Mouse (Mus musculus): ENCODE measurements around the gene Brinp2. TPM values are rescaled to one million over a fixed set of nuclear protein-coding genes. Genes with fewer than 3 reads are reported as not detected.

Gene Brinp2
- polyA plus RNA-seq, 1 experiment = 0.57 TPM

DNA sequence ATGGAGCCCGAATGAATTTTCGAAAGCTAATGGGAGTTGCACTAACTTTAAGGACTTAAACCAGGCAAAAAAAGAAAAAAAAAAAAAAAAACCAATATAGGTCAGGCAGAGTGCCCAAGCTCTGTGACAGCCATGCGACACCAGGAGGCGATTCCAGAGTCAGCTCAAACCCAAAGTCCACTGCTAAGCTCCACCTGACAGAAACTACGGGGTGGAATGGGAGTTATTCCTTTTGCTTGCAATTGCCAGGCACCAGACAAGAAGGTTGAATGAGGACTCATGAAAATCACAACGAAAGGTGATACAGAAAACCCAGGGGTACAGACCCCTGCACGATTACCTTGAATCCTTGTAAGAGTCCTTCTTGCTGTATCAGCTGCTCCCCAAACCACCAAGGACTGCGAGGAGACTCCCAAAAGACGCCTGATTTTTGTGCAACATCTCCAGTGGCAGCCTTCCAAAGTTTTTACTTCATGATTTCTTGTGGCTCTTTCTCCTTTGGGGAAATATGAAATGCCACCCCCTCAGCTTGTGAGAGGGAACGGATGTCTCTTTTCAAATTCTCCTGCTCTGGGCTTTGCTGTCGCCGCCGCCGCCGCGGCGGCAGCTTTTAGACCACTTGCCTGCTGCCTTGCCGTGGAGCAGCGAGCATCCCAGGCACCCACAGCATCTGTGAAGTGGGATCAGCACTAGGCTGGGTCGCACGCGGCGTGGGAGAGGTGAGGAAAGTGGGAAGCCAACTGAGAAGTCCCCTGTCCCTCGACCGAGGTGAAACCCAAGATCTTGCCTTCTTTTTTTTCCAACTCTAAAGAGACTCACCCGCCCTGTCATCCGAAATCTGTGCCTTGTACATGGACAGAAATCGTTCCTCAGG lies 712 bp downstream of the Brinp2 start:
- no peaks in the 10 kb centered on the region; the same call in none of the 2 replicates for H3K27me3 ChIP-seq (ENCODE audit: control insufficient read depth, insufficient read depth, low read length, poor library complexity, severe bottlenecking)
- no peaks in the 10 kb centered on the region for H3K9me3 ChIP-seq (replicated peaks; ENCODE audit: control insufficient read depth, insufficient read depth, low read length, poor library complexity, severe bottlenecking)
- peak overlapping the region; percentile 38; the same call in 1 of the 2 replicates for H3K9ac ChIP-seq (ENCODE audit: low read depth, poor library complexity, severe bottlenecking)

DNA sequence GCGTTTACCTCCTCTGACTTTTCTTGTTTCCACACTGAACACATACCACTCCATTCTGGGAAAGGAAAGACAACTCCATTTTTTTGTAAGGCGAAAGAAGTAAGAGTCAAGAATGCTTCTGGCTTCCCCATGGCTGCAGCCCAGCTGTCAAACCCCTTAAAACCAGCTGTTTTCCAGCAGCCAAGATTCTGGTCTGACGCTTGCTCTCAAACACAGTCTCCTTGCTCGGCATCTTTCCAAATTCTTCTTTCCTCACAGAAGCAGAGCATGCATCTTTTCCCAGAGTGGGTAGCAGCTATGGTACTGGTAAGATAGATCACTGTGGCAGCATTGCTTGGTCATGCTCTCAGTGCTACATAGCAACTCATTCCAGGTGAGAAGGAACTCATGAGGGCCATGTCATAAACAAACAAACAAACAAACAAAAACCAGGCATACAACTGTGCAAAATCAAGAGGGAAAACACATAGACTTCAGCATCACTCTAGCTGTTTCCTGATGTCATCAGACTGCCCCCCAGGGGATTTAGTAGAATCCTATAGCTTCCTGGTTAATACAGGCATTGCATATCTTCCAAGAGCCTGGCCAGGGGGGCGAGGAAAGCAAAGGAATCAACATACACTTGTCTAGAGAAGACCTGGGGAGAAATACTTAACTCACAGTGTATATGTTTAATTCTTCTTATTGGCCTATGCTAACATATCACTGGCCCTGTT lies 2.3 kb downstream of the Brinp2 start:
- no peak overlapping the region for H3K27ac ChIP-seq (ENCODE audit: insufficient read depth, low read length)
- H3K9me3 ChIP-seq (replicated peaks; ENCODE audit: control insufficient read depth, insufficient read depth, low read length, poor library complexity, severe bottlenecking) = no peaks in the 10 kb centered on the region
- no peak for TF ChIP-seq EP300 (IDR thresholded peaks at IDR 0.05; ENCODE audit: insufficient read depth, low read depth, low read length)
- no peak for TF ChIP-seq CTCF (IDR thresholded peaks at IDR 0.05; ENCODE audit: low read depth, low read length)
- no peak for TF ChIP-seq POLR2A (IDR thresholded peaks at IDR 0.05; ENCODE audit: insufficient read depth, low read length)
- no peak overlapping the region for H3K4me3 ChIP-seq (ENCODE audit: low read depth, low read length)
- no peaks in the 10 kb centered on the region for H3K36me3 ChIP-seq (ENCODE audit: control insufficient read depth, insufficient read depth, low read length, poor library complexity, severe bottlenecking)
- H3K4me1 ChIP-seq (ENCODE audit: control insufficient read depth, insufficient read depth, low read length) = no peaks in the 10 kb centered on the region
- no peak overlapping the region for H3K9ac ChIP-seq (ENCODE audit: low read depth, poor library complexity, severe bottlenecking)
- H3K27me3 ChIP-seq (ENCODE audit: control insufficient read depth, insufficient read depth, low read length, poor library complexity, severe bottlenecking) = no peaks in the 10 kb centered on the region; the same call in none of the 2 replicates

More for the DNA sequence above, 712 bp downstream of the Brinp2 start:
- Histone ChIP-seq H3K27ac (ENCODE audit: insufficient read depth, low read length) (no peak overlapping the region), H3K36me3 (ENCODE audit: control insufficient read depth, insufficient read depth, low read length, poor library complexity, severe bottlenecking) (no peaks in the 10 kb centered on the region), H3K4me3 (ENCODE audit: low read depth, low read length) (peak overlapping the region; percentile 64), H3K4me1 (ENCODE audit: control insufficient read depth, insufficient read depth, low read length) (no peaks in the 10 kb centered on the region)
- no peak for TF ChIP-seq EP300 (IDR thresholded peaks at IDR 0.05; ENCODE audit: insufficient read depth, low read depth, low read length)
- no peak for TF ChIP-seq CTCF (IDR thresholded peaks at IDR 0.05; ENCODE audit: low read depth, low read length)
- TF ChIP-seq POLR2A (IDR thresholded peaks at IDR 0.05; ENCODE audit: insufficient read depth, low read length) = no peak

DNA sequence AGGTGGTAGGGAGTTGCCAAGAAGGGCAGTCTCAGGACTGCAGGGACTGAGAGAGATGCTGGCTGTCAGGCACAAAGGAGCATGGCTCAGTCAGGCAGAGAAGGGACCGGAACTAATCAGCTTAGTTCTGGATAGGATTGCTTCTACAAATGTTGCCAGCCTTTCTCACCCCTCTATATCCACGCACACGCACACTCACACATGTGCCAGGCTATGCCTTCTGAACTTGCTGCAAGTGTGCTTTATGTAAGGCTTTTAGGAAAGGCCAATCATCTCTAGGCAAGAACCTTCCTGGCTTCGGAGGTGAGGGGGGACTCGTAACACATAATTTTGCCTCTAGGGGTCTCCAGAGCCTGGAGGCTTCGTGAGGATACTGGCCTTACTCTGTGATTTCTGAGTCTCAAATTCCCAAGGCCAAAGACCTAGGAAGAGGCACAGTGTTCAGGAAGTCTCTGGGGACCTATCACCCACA lies 12.8 kb downstream of the Brinp2 start:
- no peak overlapping the region for H3K27ac ChIP-seq (ENCODE audit: insufficient read depth, low read length)
- H3K9ac ChIP-seq (ENCODE audit: low read depth, poor library complexity, severe bottlenecking) = no peak overlapping the region
- H3K4me1 ChIP-seq (ENCODE audit: control insufficient read depth, insufficient read depth, low read length) = no peaks in the 10 kb centered on the region
- H3K27me3 ChIP-seq (ENCODE audit: control insufficient read depth, insufficient read depth, low read length, poor library complexity, severe bottlenecking) = no peaks in the 10 kb centered on the region
- no peak overlapping the region for H3K4me3 ChIP-seq (ENCODE audit: low read depth, low read length)
- TF ChIP-seq CTCF (IDR thresholded peaks at IDR 0.05; ENCODE audit: low read depth, low read length) (peak; percentile 34), EP300 (IDR thresholded peaks at IDR 0.05; ENCODE audit: insufficient read depth, low read depth, low read length) (no peak)
- no peaks in the 10 kb centered on the region for H3K9me3 ChIP-seq (replicated peaks; ENCODE audit: control insufficient read depth, insufficient read depth, low read length, poor library complexity, severe bottlenecking)
- H3K36me3 ChIP-seq (ENCODE audit: control insufficient read depth, insufficient read depth, low read length, poor library complexity, severe bottlenecking) = no peaks in the 10 kb centered on the region

GRCm38 (mm10) chr1:158328839-158329238 lies 27.3 kb downstream of the Brinp2 start:
- TF ChIP-seq CTCF (IDR thresholded peaks at IDR 0.05; ENCODE audit: low read depth, low read length) (no peak), POLR2A (IDR thresholded peaks at IDR 0.05; ENCODE audit: insufficient read depth, low read length) (no peak), EP300 (IDR thresholded peaks at IDR 0.05; ENCODE audit: insufficient read depth, low read depth, low read length) (no peak)
- Histone ChIP-seq H3K36me3 (ENCODE audit: control insufficient read depth, insufficient read depth, low read length, poor library complexity, severe bottlenecking) (no peaks in the 10 kb centered on the region), H3K9me3 (replicated peaks; ENCODE audit: control insufficient read depth, insufficient read depth, low read length, poor library complexity, severe bottlenecking) (no peaks in the 10 kb centered on the region)

GRCm38 (mm10) chr1:158328126-158328525 lies 28.0 kb downstream of the Brinp2 start:
- Histone ChIP-seq H3K4me1 (ENCODE audit: control insufficient read depth, insufficient read depth, low read length) (no peaks in the 10 kb centered on the region), H3K27ac (ENCODE audit: insufficient read depth, low read length) (no peak overlapping the region), H3K4me3 (ENCODE audit: low read depth, low read length) (no peak overlapping the region), H3K9me3 (replicated peaks; ENCODE audit: control insufficient read depth, insufficient read depth, low read length, poor library complexity, severe bottlenecking) (no peaks in the 10 kb centered on the region), H3K9ac (ENCODE audit: low read depth, poor library complexity, severe bottlenecking) (no peak overlapping the region), H3K36me3 (ENCODE audit: control insufficient read depth, insufficient read depth, low read length, poor library complexity, severe bottlenecking) (no peaks in the 10 kb centered on the region), H3K27me3 (ENCODE audit: control insufficient read depth, insufficient read depth, low read length, poor library complexity, severe bottlenecking) (no peaks in the 10 kb centered on the region)
- TF ChIP-seq EP300 (IDR thresholded peaks at IDR 0.05; ENCODE audit: insufficient read depth, low read depth, low read length) (no peak), POLR2A (IDR thresholded peaks at IDR 0.05; ENCODE audit: insufficient read depth, low read length) (no peak), CTCF (IDR thresholded peaks at IDR 0.05; ENCODE audit: low read depth, low read length) (no peak)

More at GRCm38 (mm10) chr1:158328839-158329238, 27.3 kb downstream of the Brinp2 start:
- no peak overlapping the region for H3K9ac ChIP-seq (ENCODE audit: low read depth, poor library complexity, severe bottlenecking)
- H3K4me1 ChIP-seq (ENCODE audit: control insufficient read depth, insufficient read depth, low read length) = no peaks in the 10 kb centered on the region
- H3K4me3 ChIP-seq (ENCODE audit: low read depth, low read length) = no peak overlapping the region
- H3K27me3 ChIP-seq (ENCODE audit: control insufficient read depth, insufficient read depth, low read length, poor library complexity, severe bottlenecking) = no peaks in the 10 kb centered on the region
- no peak overlapping the region for H3K27ac ChIP-seq (ENCODE audit: insufficient read depth, low read length)
